Mouse (Mus musculus) thymus, postnatal 25 days (tissue): ENCODE data around the gene Cfl1.
"Not testable (repeated sequence)": the region's sequence is repeated elsewhere in the genome, so short reads cannot be mapped to it uniquely, and the experiment has no call there.

Source experiments
- DNase-seq: peaks from one replicate; pipeline ENCODE4 v3.0.0; 2022

Cfl1 gene

DNA sequence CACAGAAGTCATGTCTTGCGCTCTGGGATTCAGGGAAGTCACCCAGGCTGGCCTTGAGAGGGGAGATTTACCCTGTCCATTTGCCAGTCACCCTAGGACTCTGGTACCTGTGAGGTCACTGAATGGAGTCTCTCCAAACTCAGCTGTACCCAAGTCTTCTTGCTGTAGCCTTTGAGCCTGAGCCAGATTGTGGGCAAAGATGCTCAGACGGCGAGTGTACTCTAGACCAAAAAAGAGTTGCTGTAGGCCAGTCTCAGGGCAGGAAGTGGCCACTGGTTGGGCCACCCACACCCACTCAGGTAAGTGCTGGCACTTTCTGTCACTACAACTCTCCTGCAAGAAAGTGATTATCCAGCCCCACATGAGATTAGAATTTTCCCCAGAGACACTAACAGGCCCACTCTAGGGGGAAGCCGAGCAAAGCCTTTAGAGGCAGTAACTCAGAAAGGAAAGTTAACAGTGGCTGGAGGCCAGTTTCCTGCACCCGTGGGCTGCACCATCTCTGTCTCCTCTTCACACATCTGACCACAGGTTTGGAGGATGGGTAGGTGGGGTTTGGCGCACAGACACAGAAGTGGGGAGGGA lies 23.2 kb upstream of the Cfl1 start:
- DNase-seq: no peak

DNA sequence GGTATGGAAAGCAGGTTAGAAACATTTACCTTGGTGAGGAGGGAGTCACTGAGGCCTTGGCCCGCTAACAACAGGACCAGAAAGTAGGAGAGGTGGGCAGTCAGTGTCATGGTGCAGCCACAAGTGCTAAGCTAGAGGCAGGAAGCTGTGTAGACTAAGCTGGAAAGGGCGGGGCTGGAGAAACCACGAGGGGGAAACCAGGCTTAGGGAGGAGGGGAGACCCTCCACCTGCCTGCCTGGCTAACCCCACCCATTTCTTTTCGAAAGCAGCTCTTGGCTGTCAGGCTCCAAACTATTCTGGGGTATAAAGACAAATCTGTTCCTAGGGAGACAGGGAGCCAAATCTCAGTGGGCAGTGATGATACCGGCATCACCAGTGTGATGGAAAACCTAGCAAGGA lies 21.9 kb upstream of the Cfl1 start, which contains the start of gene Ctsw:
Gene Ctsw (minus strand): TSS at position 134 of the 400 bp plus-strand sequence.
- peak; percentile 73 for DNase-seq

DNA sequence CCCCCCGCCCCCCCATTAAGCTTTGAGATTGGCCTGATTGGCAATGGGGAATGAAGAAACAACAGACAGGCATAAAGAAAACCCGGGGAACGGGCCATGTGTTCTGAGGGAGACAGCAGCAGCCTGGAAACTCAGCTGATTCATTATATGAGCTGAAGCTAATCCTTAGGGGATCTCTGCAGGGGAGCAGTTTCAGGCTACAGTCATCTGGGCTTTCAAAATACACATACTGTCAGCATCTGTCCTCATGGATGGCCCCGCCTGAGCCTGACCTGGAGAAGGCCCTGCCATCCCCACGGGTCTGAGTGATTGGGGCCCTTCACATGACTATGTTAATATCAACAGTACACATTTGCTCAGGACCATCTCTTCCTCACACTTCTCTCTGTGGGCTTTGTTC lies 18.4 kb upstream of the Cfl1 start:
- no peak for DNase-seq

DNA sequence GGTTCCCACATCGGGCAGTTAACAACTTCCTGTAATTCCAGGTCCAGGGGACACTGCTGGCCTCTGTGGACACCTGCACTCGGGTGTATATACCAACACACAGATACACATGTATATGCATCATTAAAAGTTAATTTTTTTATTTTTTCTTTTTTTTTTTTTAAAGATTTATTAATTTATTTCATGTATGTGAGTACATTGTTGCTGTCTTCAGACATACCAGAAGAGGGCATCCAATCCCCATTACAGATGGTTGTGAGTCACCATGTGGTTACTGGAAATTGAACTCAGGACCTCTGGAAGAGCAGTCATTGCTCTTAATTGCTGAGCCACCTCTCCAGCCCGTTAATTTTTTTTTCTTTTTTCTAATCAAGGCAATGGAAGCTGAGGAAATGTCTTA lies 17.4 kb upstream of the Cfl1 start:
- DNase-seq: no peak

DNA sequence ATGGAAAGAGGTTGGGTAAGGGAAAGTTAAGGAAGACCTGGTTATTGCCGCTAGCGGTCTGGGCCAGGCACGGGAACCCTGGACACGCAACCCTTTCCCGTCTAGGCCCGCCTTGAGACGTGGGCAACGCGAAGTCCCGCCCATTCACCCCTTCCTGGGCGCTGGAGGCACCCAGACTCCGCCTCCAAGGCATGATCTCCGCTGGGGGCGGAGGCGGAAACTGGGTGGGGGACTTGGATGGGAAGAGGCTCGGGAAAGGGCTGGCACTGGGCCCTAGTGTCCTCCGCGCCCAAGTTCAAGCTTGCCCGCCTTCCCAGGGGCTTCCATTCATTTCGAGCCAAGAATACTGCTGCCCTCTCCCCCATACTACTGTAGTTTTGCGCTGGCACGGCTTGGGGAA lies 16.5 kb upstream of the Cfl1 start, which contains the start of gene Efemp2:
Gene Efemp2 (plus strand): TSS at position 235 of the 400 bp plus-strand sequence.
- DNase-seq: peak; percentile 72

DNA sequence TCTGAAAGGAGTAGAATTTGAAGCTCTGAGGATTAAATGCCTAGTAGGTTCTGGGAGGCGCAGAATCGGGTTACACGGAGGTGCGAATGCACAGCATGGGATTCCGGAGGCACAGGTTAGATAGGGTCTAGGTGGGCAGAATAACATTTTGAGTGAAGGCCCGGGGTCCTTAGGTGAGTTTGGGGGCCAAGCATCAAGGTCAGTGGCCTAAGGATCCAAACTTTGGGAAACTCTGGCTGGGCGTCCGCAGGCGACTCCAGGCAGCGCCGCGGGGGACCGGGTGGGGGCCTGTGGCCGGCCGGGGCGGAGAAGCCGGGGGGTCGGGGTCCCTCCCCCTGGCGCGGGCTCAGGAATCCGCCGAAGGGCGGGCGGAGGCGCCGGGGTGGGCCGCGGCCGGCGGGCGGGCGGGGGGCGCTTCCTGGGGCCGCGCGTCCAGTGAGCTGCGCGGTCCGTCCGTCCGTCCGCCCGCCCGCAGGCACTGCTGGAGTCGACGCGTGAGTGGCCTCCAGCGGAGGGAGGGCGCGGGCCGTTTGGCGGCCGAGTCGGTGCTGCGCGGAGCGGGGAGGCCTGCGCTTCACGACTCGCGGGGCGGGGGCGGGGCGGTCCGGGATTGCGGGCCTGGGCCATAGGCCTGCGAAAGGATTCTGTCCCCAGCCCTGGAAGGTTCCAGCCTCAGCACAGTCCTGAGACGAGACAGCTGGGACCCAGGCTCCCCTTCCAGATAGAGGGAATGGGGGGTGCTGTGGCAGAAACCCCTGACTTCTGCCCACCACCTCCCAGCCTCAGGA lies 15.8 kb upstream of the Cfl1 start:
- DNase-seq: no peak

DNA sequence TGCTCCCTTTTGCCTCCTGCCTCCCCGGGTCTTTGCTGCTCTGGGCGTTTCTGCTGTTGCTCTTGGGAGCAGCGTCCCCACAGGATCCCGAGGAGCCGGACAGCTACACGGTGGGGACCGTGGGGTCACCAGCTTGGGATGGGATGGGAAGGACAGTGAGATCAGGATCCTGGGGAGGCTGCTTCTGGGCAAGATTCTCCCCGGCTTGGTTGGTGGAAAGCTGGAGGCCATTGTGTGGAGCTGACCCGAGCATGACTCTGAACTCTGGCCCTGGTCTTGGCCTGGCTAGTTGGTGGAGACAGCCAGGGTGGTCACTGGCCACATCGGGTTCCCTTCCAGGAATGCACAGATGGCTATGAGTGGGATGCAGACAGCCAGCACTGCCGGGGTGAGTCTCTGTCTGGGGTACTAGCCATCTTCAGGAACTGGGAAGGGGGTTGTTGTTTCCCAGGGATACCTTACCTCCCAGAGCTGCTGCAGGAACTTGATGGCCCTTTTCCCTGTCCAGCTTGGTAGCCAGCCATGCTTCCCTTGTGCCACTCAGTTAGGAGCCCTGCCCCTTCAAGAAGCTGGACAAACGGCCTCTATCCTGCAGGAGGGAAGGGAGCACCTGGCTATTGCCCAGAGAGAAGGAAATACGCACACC lies 15.1 kb upstream of the Cfl1 start:
- DNase-seq: no peak

DNA sequence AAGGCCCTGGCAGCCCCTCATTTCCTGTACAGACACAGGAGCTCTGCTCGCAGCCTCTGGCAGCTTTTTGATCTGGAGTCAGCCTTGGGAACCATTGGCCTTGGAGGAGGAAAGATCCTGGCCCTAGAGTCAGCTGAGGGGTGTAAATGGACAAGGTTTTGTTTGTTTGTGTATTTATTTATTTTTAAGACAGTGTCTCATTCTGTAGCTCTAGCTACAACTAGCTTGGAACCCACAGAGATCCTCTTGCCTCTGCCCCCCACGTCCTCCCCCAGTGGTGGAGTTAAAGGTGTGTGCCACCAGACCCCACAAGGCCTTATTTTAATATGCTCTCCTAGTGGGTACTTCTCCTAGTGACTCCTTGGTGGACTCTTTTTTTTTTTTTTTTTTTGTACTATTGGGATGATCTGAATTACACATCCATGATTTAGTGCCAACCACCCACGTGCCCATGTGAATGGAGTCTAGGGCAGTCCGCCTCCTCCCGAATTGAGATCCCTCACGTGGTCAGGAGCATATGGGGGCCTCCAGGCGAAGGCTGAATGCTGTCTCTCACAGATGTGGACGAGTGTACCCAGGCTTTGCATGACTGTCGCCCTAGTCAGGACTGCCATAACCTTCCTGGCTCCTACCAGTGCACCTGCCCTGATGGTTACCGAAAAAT lies 13.1 kb upstream of the Cfl1 start:
- DNase-seq: no peak

DNA sequence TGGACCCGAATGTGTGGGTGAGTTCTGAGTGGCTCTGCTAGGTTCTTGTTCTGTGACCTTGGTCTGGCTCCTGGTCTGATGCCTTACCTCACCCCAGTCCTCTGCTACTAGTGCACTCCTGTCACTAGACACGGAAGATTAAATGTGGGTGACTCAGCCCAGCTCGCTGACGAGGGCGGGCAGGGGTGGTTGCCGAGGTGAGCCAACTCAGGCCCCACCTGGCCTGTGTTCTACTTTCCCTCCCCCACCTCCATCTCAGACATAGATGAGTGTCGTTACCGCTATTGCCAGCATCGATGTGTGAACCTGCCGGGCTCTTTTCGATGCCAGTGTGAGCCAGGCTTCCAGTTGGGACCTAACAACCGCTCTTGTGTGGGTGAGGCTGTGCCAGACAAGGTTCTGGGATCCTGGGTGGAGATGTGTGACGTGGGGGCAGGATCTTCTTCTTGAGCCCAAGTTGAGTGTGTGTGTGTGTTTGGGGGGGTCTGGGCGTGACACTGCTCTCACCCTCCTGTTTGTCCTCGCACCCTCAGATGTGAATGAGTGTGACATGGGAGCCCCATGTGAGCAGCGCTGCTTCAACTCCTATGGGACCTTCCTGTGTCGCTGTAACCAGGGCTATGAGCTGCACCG lies 12.5 kb upstream of the Cfl1 start:
- DNase-seq: no peak

DNA sequence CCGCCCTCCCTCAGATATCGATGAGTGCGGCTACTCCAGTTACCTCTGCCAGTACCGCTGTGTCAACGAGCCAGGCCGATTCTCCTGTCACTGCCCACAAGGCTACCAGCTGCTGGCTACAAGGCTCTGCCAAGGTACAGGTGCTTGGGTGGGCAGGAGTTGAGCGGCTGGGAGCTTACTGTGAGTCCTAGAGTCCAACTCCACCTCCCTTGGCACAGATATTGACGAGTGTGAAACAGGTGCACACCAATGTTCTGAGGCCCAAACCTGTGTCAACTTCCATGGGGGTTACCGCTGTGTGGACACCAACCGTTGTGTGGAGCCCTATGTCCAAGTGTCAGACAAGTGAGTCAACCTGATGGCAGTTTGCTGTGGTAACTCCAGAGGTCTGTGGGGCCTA lies 10.2 kb upstream of the Cfl1 start:
- no peak for DNase-seq

DNA sequence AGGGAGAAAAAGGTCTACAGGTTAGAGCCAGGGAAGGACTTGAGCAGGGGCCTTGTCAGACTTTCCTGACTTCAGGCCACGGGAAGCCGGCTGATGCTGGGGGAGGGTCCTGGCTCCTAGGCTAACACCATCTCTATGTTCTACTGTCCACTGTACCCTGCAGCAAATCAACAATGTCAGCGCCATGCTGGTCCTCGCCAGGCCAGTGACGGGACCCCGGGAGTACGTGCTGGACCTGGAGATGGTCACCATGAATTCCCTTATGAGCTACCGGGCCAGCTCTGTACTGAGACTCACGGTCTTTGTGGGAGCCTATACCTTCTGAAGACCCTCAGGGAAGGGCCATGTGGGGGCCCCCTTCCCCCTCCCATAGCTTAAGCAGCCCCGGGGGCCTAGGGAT lies 8.9 kb upstream of the Cfl1 start:
- DNase-seq: no peak

DNA sequence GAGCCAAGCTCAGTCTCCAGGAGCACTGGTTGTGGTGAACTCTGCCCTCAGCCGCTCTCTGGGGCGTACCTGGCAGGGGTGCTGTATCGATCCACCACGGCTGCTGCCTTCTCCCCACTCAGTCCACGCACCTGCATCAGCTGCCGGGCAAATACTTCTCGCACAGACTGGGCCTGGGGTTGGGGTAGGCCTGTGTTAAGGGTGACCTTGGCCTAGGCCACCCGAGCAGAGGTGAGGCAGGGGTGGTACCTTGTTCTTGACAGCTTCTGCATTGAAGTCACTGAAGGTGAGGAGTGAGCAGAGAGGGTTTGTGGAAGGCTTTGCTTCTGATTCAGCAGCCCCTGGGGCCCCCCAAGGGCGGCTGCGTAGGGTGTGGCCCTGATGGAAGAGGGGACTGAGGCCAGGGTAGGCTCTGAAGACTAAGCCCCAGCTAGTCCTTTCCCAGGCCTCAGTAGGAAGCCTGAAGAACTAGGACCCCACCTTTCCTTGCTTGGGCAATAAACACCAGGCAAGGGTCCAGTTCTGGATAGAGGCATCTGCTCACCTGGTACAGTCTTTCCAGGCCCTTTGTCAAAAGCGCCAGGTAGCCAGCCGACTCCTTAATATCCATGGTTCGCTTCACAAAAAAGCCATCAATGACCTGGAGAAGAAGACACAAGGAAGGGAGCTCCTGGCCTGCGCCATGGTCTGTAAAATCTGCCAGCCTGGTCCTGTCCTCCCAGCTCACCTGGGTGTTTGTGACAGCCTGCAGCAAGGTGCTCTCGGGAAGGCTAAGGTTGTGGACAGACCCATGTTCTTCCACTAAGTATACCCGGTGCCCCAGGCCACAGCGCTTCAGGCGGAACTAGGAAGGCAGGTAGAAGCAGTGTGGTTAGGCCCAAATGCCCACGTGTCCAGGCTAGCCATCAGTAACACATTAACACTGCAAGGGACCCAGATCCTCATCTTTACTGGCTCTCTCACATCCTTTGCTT lies 6.6 kb upstream of the Cfl1 start:
- DNase-seq: no peak

DNA sequence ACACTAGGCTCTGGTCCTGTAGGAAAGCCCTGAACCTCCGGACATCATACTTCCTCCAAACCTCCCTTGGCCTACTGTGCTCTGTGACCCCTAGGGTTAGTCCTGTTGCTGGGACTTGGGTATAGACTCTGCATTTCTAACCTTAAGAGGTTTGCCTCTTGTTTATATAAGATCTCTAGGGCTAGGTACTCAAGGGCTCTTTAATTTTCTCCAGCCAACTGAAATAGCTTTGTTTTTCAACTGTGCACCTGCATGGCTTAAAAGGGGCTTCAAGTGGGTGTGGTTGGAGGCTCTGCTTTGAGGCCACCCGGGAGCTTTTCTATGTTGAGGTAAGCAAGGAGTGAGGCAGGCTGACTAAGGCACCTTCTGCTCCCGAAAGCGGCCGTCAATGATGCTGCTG lies 5.8 kb upstream of the Cfl1 start:
- no peak for DNase-seq

DNA sequence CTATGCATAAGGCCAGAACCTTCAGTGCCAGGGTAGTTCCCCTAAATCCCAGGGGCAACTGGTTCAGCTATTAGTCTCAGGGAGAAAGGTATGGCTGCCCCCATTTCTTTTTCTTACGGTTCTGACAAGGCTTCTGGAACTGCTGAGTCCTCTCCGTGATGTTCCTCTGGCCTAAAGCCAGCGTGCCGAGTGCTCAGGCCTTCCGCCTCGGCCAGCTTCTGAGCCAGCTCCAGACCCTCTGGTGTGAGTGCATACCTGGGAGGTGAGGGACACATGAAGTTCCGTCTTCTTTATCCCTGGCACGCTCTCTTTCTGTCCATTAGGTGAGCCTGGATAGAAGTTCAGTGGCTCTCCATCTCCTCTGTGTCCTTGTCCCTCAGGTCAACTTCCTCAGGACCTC lies 4.9 kb upstream of the Cfl1 start:
- no peak for DNase-seq

DNA sequence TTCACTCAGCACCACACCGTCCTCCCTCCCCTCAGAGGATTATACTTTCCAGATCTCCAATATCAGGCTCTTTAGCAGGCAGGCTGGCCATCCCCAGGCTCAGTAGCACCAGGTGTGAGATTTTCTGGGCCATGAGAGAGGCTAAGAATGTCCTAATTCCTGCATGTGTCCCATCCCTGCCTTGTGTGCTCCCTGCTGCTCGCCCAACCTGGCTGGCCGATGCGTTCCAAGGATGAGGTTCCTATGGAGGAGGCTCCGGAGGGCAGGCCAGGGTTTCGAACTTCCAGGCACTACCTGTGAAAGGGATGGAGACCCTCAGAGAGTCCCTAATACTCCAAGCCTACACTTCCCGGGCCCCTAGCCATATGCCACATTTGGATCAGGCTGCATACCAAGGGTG lies 4.4 kb upstream of the Cfl1 start:
- DNase-seq: no peak

DNA sequence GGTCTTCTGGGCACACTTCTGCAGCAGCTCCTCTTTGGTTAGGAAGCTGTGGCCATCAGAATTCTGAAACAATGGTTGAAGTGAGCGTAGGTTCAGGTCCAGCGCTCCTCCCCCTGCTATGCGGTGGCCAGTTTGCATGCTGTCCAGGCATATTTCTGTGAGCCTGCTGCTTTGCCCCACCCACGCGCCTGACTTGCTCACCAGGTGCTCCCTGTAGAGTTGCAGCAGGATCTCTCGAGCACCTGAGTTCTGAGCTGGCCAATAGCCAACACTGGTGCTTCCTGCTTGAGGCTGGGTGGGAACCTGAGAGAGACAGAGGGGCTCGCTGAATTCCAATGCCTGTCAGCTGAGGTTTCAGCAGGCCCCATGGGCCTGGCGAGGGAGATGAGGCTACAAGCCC lies 4.0 kb upstream of the Cfl1 start:
- no peak for DNase-seq

DNA sequence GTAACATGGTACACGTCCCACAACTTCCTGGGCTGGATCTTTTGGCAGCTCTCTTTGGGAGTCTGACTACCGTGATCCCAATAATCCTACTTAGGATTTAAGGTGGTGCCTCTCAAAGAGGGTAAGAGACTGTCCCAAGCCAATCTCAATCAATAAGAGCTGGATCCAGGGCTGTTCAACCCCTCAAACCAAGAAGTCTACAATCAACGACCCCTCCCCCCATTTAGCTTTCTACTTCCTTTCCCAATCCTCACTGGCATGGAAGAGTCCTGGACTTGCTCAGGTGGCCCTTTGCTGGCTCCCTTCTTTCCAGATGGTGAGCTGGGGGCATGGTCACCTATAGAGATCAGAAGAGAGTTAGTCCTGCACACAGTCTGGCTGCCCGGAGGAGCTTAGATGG lies 3.5 kb upstream of the Cfl1 start:
- no peak for DNase-seq

DNA sequence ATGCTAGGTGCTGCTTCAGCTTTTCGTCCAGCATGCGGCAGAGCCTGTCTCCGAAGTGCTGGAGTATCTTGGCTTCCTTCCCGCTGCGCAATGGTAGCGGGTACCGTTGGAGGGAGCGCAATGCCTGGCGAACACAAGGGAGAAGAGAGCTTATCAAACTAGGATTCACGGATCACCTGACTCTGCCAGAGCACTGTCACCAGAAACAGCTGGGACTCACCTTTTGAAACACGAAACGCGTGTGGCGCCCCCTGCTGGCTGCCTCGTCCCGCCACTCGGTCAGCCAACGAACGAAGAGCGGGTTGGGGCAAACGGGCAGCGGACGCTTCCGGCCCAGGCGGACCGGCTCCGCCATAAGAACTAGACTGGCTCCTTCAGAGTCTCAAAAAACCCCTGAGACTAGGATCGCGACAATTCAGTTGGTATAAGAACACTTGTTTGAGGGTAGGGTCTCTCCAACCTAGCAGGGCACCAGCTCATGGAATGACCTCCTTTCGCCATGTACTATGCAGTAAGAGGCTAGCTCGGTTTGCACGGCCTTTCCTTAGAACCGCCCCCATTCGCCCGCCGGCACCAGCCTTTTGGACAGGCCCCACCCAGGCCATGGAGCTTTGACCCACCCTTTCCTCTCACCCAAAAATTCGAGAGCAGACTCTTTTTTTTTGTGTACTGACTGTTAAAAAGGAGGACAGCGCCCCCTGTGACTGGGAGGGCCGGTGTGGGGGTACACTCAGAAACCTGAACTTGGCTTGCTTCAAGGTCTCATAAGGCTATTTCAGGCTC lies 2.3 kb upstream of the Cfl1 start, which contains the start of gene Mus81:
Gene Mus81 (minus strand): TSS at position 635 of the 783 bp plus-strand sequence.
- peak; percentile 97 for DNase-seq

DNA sequence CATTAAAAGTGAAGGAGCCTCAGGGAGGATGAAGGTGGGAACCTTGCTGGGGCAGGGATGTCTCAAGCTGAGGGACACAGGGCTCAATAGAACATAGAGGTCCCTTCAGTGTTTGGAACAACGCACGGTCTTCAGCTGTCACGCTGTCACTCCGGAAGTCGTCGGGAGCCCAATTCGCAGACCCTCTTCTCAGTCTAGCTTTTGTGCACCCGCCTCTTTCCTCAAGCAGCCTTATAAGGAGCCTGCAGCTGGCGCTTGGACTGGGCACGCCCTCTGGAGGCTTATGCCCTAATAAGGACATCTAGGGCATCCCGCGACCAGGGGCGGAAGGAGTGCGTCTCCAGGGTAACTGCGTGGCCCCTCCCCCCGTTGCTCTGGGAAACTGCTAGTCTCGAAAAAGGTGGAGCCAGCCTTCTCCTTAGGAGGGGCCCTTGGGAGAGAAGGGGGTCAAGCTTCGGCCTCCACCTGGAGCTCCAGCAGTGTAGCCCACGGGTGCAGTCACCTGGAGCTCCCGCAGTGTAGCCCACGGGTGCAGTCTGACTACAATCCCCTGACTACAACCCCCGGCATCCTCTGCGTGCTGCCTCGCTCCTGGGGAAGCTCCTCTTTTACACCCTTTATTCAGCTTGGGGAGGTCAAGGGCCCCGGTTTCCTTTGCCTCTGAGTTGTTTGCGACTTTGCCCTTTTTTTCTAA lies 1.2 kb upstream of the Cfl1 start:
- peak; percentile 99 for DNase-seq

DNA sequence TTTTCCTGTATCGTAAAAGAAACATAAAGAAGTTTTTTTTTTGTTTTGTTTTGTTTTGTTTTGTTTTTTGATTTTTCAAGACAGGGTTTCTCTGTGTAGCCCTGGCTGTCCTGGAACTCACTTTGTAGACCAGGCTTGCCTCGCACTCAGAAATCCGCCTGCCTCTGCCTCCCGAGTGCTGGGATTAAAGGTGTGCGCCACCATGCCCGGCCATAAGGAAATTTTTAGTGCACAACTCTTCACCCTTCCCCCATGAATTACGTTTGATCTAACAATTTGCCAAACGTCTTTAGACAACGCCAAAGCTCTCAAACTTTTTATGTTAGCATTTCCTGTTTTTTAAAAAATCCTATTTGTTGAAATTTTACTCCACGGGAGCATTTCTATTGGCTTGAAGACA lies 534 bp upstream of the Cfl1 start:
- not testable (repeated sequence) for DNase-seq
